Mouse (Mus musculus) ES-Bruce4 (cell line): ENCODE results near the gene Adh1.

Experiments
- CTCF ChIP-seq: IDR thresholded peaks from one replicate; pipeline ENCODE4 v1.8.1; 2011; ENCODE audit warnings: low read depth, low read length
- EP300 ChIP-seq: IDR thresholded peaks from 2 replicates; pipeline ENCODE4 v1.6.1; 2011; ENCODE audit warnings: low read depth, low read length; ENCODE audit not compliant: insufficient read depth

GRCm38 (mm10) chr3:138246511-138247020 is 14.2 kb upstream of the Adh1 start:
- TF ChIP-seq CTCF: no peak
- TF ChIP-seq EP300: no peak
